Mouse (Mus musculus) liver (tissue): ENCODE results near the gene Cldn34c4.

Experiments
- DNase-seq: peaks from one replicate; pipeline ENCODE4 v3.0.0-alpha.2; 2020; ENCODE audit warnings: mixed read lengths

The Cldn34c4 gene

DNA sequence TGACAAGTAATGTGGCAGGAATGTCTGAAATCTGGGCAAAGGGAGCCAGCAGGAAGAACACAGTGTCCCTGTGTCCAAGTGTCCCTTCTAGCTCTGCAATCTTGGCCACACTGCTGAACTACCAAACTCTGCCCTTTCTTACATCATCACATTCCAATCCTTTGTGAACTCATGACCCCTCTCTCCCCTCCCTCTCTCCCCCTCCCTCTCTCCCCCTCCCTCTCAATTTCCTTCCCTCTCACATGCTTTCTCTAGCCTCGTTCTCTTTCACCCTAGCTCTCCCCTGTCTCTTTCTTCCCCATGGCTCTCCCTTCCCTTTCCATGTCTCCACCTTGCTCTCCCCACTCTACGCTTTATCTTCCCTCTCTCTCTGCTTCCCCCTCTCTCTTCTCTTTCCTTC, at the start of gene Cldn34c4:
Cldn34c4 (minus strand) TSS at position 101 of the 400 bp plus-strand sequence.
- no peak for DNase-seq

GRCm38 (mm10) chrX:127747062-127747461, 10.7 kb upstream of the Cldn34c4 start:
- no peak for DNase-seq
